Mouse (Mus musculus) midbrain, embryonic 13.5 days (tissue): ENCODE measurements around the gene Dpysl5. TPM values are rescaled to one million over a fixed set of nuclear protein-coding genes. Genes with fewer than 3 reads are reported as not detected.

ENCODE experiments used
- ATAC-seq: fragments of 200-750 bp; cut with Nextera tagmentation; 2 replicates; pipeline ENCODE4 v1.8.0; 2017; ENCODE audit warnings: mild to moderate bottlenecking, moderate TSS enrichment, moderate library complexity
- H3K27ac ChIP-seq: fragments of 300-500 bp; sonication (generic); 2 replicates; pipeline ENCODE4 v1.5.1; 2015; ENCODE audit warnings: inconsistent platforms, mild to moderate bottlenecking, moderate library complexity
- H3K27me3 ChIP-seq: fragments of 300-500 bp; sonication (generic); 2 replicates; pipeline ENCODE4 v1.6.1; 2015; ENCODE audit warnings: mild to moderate bottlenecking, inconsistent platforms
- H3K36me3 ChIP-seq: fragments of 300-500 bp; sonication (generic); 2 replicates; pipeline ENCODE4 v1.6.1; 2015; ENCODE audit warnings: mild to moderate bottlenecking, inconsistent platforms
- H3K4me1 ChIP-seq: fragments of 300-500 bp; sonication (generic); replicated peaks from 2 replicates; pipeline ENCODE4 v1.6.1; 2015; ENCODE audit warnings: inconsistent platforms
- H3K4me2 ChIP-seq: fragments of 300-500 bp; sonication (generic); replicated peaks from 2 replicates; pipeline ENCODE4 v1.6.1; 2015; ENCODE audit warnings: moderate library complexity, mild to moderate bottlenecking, inconsistent platforms
- H3K4me3 ChIP-seq: fragments of 300-500 bp; sonication (generic); replicated peaks from 2 replicates; pipeline ENCODE4 v1.5.1; 2015; ENCODE audit warnings: mild to moderate bottlenecking, inconsistent platforms
- H3K9ac ChIP-seq: fragments of 300-500 bp; sonication (generic); replicated peaks from 2 replicates; pipeline ENCODE4 v1.6.1; 2015; ENCODE audit warnings: mild to moderate bottlenecking, inconsistent platforms
- H3K9me3 ChIP-seq: fragments of 300-500 bp; sonication (generic); 2 replicates; pipeline ENCODE4 v1.6.1; 2016; ENCODE audit warnings: mild to moderate bottlenecking, inconsistent platforms
- WGBS: fragments of 180-500 bp; shearing (Covaris S2); methylation state at CpG from one replicate; pipeline ENCODE4 v1.1.7; 2015; 5-methylcytosine and 5-hydroxymethylcytosine counted together
- polyA plus RNA-seq: library from polyadenylated mRNA; unstranded; fragments of >200 nt; fragmentation: Nextera tagmentation; extraction: Ambion mirVana; gene quantifications from 2 replicates; pipeline ENCODE4 v1.2.1, GENCODE M21; 2015

The Dpysl5 gene
- polyA plus RNA-seq, 1 experiment from 2014 or later = 200 TPM

DNA sequence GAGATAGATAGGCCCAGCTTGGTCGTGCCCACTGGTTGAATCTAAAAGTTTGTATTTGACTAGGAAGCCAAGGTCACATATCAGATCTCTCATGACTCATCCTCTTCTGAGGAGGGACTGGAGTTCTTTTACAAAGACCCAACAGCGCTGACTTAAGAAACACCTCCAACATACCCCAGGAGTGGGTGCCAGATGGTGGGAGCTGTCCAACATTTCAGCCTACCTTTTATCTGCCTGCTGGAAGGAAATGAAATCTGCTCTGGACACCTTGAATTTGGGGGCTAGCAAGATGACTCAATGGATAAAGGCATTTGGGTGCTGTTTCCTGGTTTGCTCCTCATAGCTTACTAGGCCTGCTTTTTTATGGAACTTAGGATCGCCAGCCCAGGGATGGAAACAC is 130.5 kb downstream of the Dpysl5 start:
- Histone ChIP-seq H3K36me3 (peaks cover 14% of the 10 kb centered on the region), H3K4me3 (no peak overlapping the region), H3K9ac (no peak overlapping the region), H3K27me3 (no peaks in the 10 kb centered on the region), H3K9me3 (no peaks in the 10 kb centered on the region), H3K27ac (no peak overlapping the region), H3K4me1 (no peaks in the 10 kb centered on the region), H3K4me2 (no peak overlapping the region)
- WGBS = 68% methylated on average over 3 of the region's 3 CpGs
- no peak for ATAC-seq

Other genes starting within 250 kb of the Dpysl5 start
- gene Otof, start 249.6 kb upstream of the Dpysl5 start, polyA plus RNA-seq = 1.2 and 1.6 TPM in 2 replicates
- 0.48 TPM in 1 of 2 replicates, not detected in the other for gene 1700001C02Rik, start 245.5 kb upstream of the Dpysl5 start, polyA plus RNA-seq
- gene Cib4, start 165.7 kb upstream of the Dpysl5 start, polyA plus RNA-seq = not detected in 2 replicates
- gene Kcnk3, start 123.4 kb upstream of the Dpysl5 start, polyA plus RNA-seq = 1.9 and 2.0 TPM in 2 replicates
- 29.5 and 32.0 TPM in 2 replicates for gene Slc35f6, start 63.6 kb upstream of the Dpysl5 start, polyA plus RNA-seq
- gene Cenpa, start 44.8 kb upstream of the Dpysl5 start, polyA plus RNA-seq = 120 and 122 TPM in 2 replicates
- gene Mapre3, start 103.1 kb downstream of the Dpysl5 start, polyA plus RNA-seq = 111 and 113 TPM in 2 replicates
- 57.7 and 59.7 TPM in 2 replicates for gene Tmem214, start 156.4 kb downstream of the Dpysl5 start, polyA plus RNA-seq
- 23.3 and 29.2 TPM in 2 replicates for gene Agbl5, start 177.1 kb downstream of the Dpysl5 start, polyA plus RNA-seq
- gene Ost4, start 196.2 kb downstream of the Dpysl5 start, polyA plus RNA-seq = 270 and 306 TPM in 2 replicates
- 14.1 and 16.6 TPM in 2 replicates for gene Emilin1, start 201.8 kb downstream of the Dpysl5 start, polyA plus RNA-seq
- 5.6 and 6.8 TPM in 2 replicates for gene Khk, start 209.9 kb downstream of the Dpysl5 start, polyA plus RNA-seq
- gene Cgref1, start 234.0 kb downstream of the Dpysl5 start, polyA plus RNA-seq = 23.0 TPM in 2 replicates
- 108 and 129 TPM in 2 replicates for gene Preb, start 248.8 kb downstream of the Dpysl5 start, polyA plus RNA-seq